Mouse (Mus musculus) layer of hippocampus, postnatal 14 days (tissue): ENCODE data around the gene Samd1. TPM values are rescaled to one million over a fixed set of nuclear protein-coding genes. Genes with fewer than 3 reads are reported as not detected.

Source experiments
- DNase-seq, 2 experiments: peaks; one replicate each; pipeline ENCODE4 v3.0.0; 2021 to 2022; ENCODE audit warnings: low spot score in 2 of 2, mixed read lengths in 1 of 2
- microRNA-seq, 2 experiments: library from miRNA; unstranded; fragments of <30 nt; microRNA quantifications; one replicate each; pipeline ENCODE4 v1.2.0; 2021
- total RNA-seq, 2 experiments: library from RNA; stranded (reverse); gene quantifications; 2 replicates each; pipeline ENCODE4 v1.2.3; 2021

Samd1 gene
- total RNA-seq, 2 experiments from 2014 or later = 51.0 to 52.7 TPM

DNA sequence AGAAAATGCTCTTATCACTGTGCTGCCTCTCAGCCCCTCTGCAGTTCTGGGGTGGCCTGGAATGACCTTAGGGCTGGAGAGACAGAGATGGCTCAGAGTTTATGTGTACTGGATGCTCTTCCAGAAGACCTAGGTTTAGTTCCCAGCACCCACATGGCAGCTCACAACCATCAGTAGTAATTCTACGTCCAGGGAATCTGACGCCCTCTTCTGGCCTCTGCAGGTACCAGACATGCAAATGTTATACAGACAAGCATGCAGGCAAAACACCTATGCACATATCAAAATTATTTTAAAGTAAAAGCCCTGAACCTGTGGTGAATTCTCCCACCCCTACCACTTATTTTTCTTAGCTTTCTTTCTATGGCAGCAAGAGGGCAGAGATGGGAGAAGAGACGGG lies 49.0 kb downstream of the Samd1 start:
- DNase-seq = no peak

DNA sequence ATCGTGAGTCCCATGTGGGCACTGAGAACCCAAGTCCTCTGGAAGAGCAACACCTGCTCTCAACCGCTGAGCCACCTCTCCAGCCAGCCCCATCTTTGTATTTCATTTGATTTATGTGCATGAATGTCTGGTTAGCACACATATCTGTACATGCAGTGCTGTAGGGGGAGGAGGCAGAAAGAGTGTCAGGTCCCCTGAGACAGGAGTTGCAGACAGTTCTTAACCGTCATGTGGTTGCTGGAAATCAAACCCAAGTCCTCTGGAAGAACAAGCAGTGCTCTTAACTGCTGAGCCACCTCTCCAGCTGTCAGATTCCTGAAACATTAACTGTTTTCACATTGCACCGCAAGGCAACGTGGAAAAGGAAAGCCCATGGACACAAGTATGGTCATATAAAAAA lies 50.7 kb downstream of the Samd1 start:
- DNase-seq = no peak

Small RNA genes lying within 50 kb of the gene (microRNA-seq; reads per million reads assigned to microRNA genes)
- gene Mir1199 (1.1 to 1.4 reads per million in 2 experiments), gene Mir8111 (1.7 to 3.4 reads per million in 2 experiments)

Other genes with a start within 250 kb of the Samd1 start
- 100 to 1,000 TPM; 345 to 352 TPM for gene Adgrl1, start 97.6 kb upstream of the Samd1 start, total RNA-seq
- gene Gm10644, start 42.5 kb upstream of the Samd1 start, total RNA-seq = under 1 TPM; 0.17 to 0.25 TPM
- gene Asf1b, start 42.2 kb upstream of the Samd1 start, total RNA-seq = 1 to 10 TPM; 1.1 TPM
- gene Prkaca, start 24.7 kb upstream of the Samd1 start, total RNA-seq = 100 to 1,000 TPM; 261 to 268 TPM
- gene 1700067K01Rik, start 3.8 kb downstream of the Samd1 start, total RNA-seq = 1 to 10 TPM in 1 of 2 experiments, under 1 TPM in 1; 0.39 to 1.2 TPM
- gene 2210011C24Rik, start 14.5 kb downstream of the Samd1 start, total RNA-seq = 1 to 10 TPM; 2.5 to 2.8 TPM
- gene Palm3, start 23.8 kb downstream of the Samd1 start, total RNA-seq = 1 to 10 TPM; 4.1 to 7.9 TPM
- gene Il27ra, start 44.9 kb downstream of the Samd1 start, total RNA-seq = 1 to 10 TPM; 1.6 to 1.8 TPM
- not detected for gene Rln3, start 47.3 kb downstream of the Samd1 start, total RNA-seq
- gene Gm10643, start 67.5 kb downstream of the Samd1 start, total RNA-seq = 1 to 10 TPM; 4.7 to 5.0 TPM
- gene Rfx1, start 69.2 kb downstream of the Samd1 start, total RNA-seq = 10 to 100 TPM; 20.1 to 21.0 TPM
- gene Dcaf15, start 107.1 kb downstream of the Samd1 start, total RNA-seq = 10 to 100 TPM; 20.5 to 21.9 TPM
- gene Podnl1, start 128.3 kb downstream of the Samd1 start, total RNA-seq = not detected
- 10 to 100 TPM; 46.9 to 53.9 TPM for gene Cc2d1a, start 150.3 kb downstream of the Samd1 start, total RNA-seq
- gene 4930432K21Rik, start 150.4 kb downstream of the Samd1 start, total RNA-seq = 1 to 10 TPM; 1.1 TPM
- 1 to 10 TPM; 3.8 to 4.4 TPM for gene Nanos3, start 187.5 kb downstream of the Samd1 start, total RNA-seq
- 10 to 100 TPM; 17.2 to 18.8 TPM for gene Zswim4, start 239.4 kb downstream of the Samd1 start, total RNA-seq